Mouse (Mus musculus): ENCODE results near the gene Npdc1.

DNA sequence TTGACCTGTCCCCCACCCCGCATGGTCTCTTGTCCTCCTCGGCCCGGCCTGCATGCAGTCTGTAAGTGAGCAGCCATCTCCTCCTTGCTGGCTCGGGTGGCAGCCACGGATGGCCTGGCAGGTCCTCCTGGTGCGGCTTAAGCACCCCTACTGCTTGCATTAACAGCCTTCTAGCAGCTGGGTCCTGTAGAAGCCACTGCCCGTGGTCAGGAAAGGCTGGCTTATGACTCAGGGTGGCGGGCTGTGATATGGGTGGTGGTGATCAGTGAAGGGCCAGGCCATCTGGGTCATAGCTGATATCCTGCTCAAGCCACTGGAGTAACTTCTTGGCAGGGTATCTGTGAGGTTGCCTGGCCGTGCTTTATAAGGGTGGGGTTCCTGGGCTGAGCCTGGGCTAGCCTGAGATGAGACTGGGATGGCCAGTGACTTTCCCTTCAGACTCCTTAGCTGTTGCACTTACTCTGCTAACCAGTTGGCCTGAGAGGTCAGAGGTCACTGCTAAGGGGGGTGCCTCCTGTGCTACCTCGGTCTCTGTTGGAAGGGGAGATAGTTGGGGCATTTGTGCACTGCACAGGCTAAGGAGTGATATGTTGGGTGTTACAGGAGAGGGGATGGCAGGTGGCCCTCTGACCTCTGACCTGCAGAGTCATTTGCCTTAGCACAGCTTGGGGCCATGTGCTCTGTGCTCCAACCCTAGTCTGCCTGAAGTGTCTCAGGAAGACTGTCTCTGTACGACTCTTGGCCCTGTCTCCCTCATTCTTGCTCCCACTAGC is 33.4 kb downstream of the Npdc1 start:
- no peak for TF ChIP-seq CTCF (IDR thresholded peaks at IDR 0.05; ENCODE audit: low read depth, low read length)
- no peak for TF ChIP-seq POLR2A (IDR thresholded peaks at IDR 0.05; ENCODE audit: borderline replicate concordance, low read depth, low read length)
